Mouse (Mus musculus): ENCODE measurements at regions not wholly inside any gene's neighbourhood (a gene's known extent, or its start where the extent isn't known, plus 50 kb on each side); places are given as distances from the start of the nearest gene placed in this dataset.

- Histone ChIP-seq H3K27me3 (ENCODE audit: control insufficient read depth, insufficient read depth, low read length) (no peaks in the 10 kb centered on the region), H3K9me3 (replicated peaks; ENCODE audit: control insufficient read depth, low read length) (no peaks in the 10 kb centered on the region), H3K36me3 (replicated peaks; ENCODE audit: control insufficient read depth, insufficient read depth, low read depth, low read length) (no peaks in the 10 kb centered on the region), H3K4me2 (ENCODE audit: low read depth, low read length) (no peak overlapping the region), H3K27ac (replicated peaks; ENCODE audit: low read depth, low read length) (no peak overlapping the region), H3K9ac (replicated peaks; ENCODE audit: low read length) (no peak overlapping the region), H3K4me3 (ENCODE audit: low read depth, low read length) (no peak overlapping the region), H3K4me1 (ENCODE audit: control insufficient read depth, insufficient read depth, low read length) (no peaks in the 10 kb centered on the region)
- DNase-seq (ENCODE audit: low spot score) (no peak), ATAC-seq (replicated peaks; ENCODE audit: insufficient number of reproducible peaks, low FRiP score, low TSS enrichment, low read depth) (no peak)
- 69% methylated on average over 2 of the region's 2 CpGs for WGBS
These were observed 116.2 kb upstream of the Tmem108 start for GRCm38 (mm10) chr9:103877851-103878250.

GRCm38 (mm10) chr9:103892827-103893226, 109.5 kb upstream of the Nphp3 start:
- Histone ChIP-seq H3K27ac (replicated peaks; ENCODE audit: low read depth, low read length) (no peak overlapping the region), H3K4me2 (ENCODE audit: low read depth, low read length) (no peak overlapping the region), H3K4me3 (ENCODE audit: low read depth, low read length) (no peak overlapping the region), H3K9me3 (replicated peaks; ENCODE audit: control insufficient read depth, low read length) (no peaks in the 10 kb centered on the region), H3K4me1 (ENCODE audit: control insufficient read depth, insufficient read depth, low read length) (no peaks in the 10 kb centered on the region), H3K9ac (replicated peaks; ENCODE audit: low read length) (no peak overlapping the region), H3K36me3 (replicated peaks; ENCODE audit: control insufficient read depth, insufficient read depth, low read depth, low read length) (no peaks in the 10 kb centered on the region), H3K27me3 (ENCODE audit: control insufficient read depth, insufficient read depth, low read length) (no peaks in the 10 kb centered on the region)
- WGBS, result 80% methylated on average over 4 of the region's 4 CpGs
- no peak for DNase-seq (ENCODE audit: low spot score)
- ATAC-seq (replicated peaks; ENCODE audit: insufficient number of reproducible peaks, low FRiP score, low TSS enrichment, low read depth), result no peak

GRCm38 (mm10) chr9:103894376-103894775, 108.0 kb upstream of the Nphp3 start:
- H3K4me1 ChIP-seq (ENCODE audit: control insufficient read depth, insufficient read depth, low read length), result no peaks in the 10 kb centered on the region
- ATAC-seq (replicated peaks; ENCODE audit: insufficient number of reproducible peaks, low FRiP score, low TSS enrichment, low read depth) (no peak), DNase-seq (ENCODE audit: low spot score) (no peak)
- no peak overlapping the region for H3K9ac ChIP-seq (replicated peaks; ENCODE audit: low read length)
- H3K27me3 ChIP-seq (ENCODE audit: control insufficient read depth, insufficient read depth, low read length), result no peaks in the 10 kb centered on the region
- no peak overlapping the region for H3K4me2 ChIP-seq (ENCODE audit: low read depth, low read length)
- H3K9me3 ChIP-seq (replicated peaks; ENCODE audit: control insufficient read depth, low read length), result no peaks in the 10 kb centered on the region
- H3K36me3 ChIP-seq (replicated peaks; ENCODE audit: control insufficient read depth, insufficient read depth, low read depth, low read length), result no peaks in the 10 kb centered on the region
- WGBS, result 90% methylated on average over 2 of the region's 2 CpGs
- H3K27ac ChIP-seq (replicated peaks; ENCODE audit: low read depth, low read length), result no peak overlapping the region
- H3K4me3 ChIP-seq (ENCODE audit: low read depth, low read length), result no peak overlapping the region

GRCm38 (mm10) chr9:103899311-103899710, 103.0 kb upstream of the Nphp3 start:
- DNase-seq (ENCODE audit: low spot score) (no peak), ATAC-seq (replicated peaks; ENCODE audit: insufficient number of reproducible peaks, low FRiP score, low TSS enrichment, low read depth) (no peak)
- no peaks in the 10 kb centered on the region for H3K36me3 ChIP-seq (replicated peaks; ENCODE audit: control insufficient read depth, insufficient read depth, low read depth, low read length)
- no peak overlapping the region for H3K27ac ChIP-seq (replicated peaks; ENCODE audit: low read depth, low read length)
- no peaks in the 10 kb centered on the region for H3K27me3 ChIP-seq (ENCODE audit: control insufficient read depth, insufficient read depth, low read length)
- no peak overlapping the region for H3K9ac ChIP-seq (replicated peaks; ENCODE audit: low read length)
- H3K4me1 ChIP-seq (ENCODE audit: control insufficient read depth, insufficient read depth, low read length), result no peaks in the 10 kb centered on the region
- no peak overlapping the region for H3K4me2 ChIP-seq (ENCODE audit: low read depth, low read length)
- H3K9me3 ChIP-seq (replicated peaks; ENCODE audit: control insufficient read depth, low read length), result no peaks in the 10 kb centered on the region
- 83% methylated on average over 2 of the region's 2 CpGs for WGBS
- no peak overlapping the region for H3K4me3 ChIP-seq (ENCODE audit: low read depth, low read length)

- no peak for ATAC-seq (replicated peaks; ENCODE audit: insufficient number of reproducible peaks, low FRiP score, low TSS enrichment, low read depth)
- no peak for DNase-seq (ENCODE audit: low spot score)
- H3K36me3 ChIP-seq (replicated peaks; ENCODE audit: control insufficient read depth, insufficient read depth, low read depth, low read length), result no peaks in the 10 kb centered on the region
- H3K4me3 ChIP-seq (ENCODE audit: low read depth, low read length), result no peak overlapping the region
- no peaks in the 10 kb centered on the region for H3K27me3 ChIP-seq (ENCODE audit: control insufficient read depth, insufficient read depth, low read length)
- WGBS, result 87% methylated on average over 2 of the region's 2 CpGs
- H3K4me1 ChIP-seq (ENCODE audit: control insufficient read depth, insufficient read depth, low read length), result no peaks in the 10 kb centered on the region
- H3K27ac ChIP-seq (replicated peaks; ENCODE audit: low read depth, low read length), result no peak overlapping the region
- no peak overlapping the region for H3K9ac ChIP-seq (replicated peaks; ENCODE audit: low read length)
- no peak overlapping the region for H3K4me2 ChIP-seq (ENCODE audit: low read depth, low read length)
- H3K9me3 ChIP-seq (replicated peaks; ENCODE audit: control insufficient read depth, low read length), result no peaks in the 10 kb centered on the region
These were observed 91.0 kb upstream of the Nphp3 start for GRCm38 (mm10) chr9:103911347-103911746.

GRCm38 (mm10) chr9:103915126-103915525, 87.2 kb upstream of the Nphp3 start:
- Histone ChIP-seq H3K27ac (replicated peaks; ENCODE audit: low read depth, low read length) (no peak overlapping the region), H3K27me3 (ENCODE audit: control insufficient read depth, insufficient read depth, low read length) (no peaks in the 10 kb centered on the region), H3K9ac (replicated peaks; ENCODE audit: low read length) (no peak overlapping the region), H3K4me1 (ENCODE audit: control insufficient read depth, insufficient read depth, low read length) (no peaks in the 10 kb centered on the region), H3K4me2 (ENCODE audit: low read depth, low read length) (no peak overlapping the region), H3K4me3 (ENCODE audit: low read depth, low read length) (no peak overlapping the region), H3K36me3 (replicated peaks; ENCODE audit: control insufficient read depth, insufficient read depth, low read depth, low read length) (no peaks in the 10 kb centered on the region), H3K9me3 (replicated peaks; ENCODE audit: control insufficient read depth, low read length) (no peaks in the 10 kb centered on the region)
- DNase-seq (ENCODE audit: low spot score) (no peak), ATAC-seq (replicated peaks; ENCODE audit: insufficient number of reproducible peaks, low FRiP score, low TSS enrichment, low read depth) (no peak)
- 92% methylated on average over 4 of the region's 4 CpGs for WGBS

GRCm38 (mm10) chr9:103917771-103918170, 84.6 kb upstream of the Nphp3 start:
- ATAC-seq (replicated peaks; ENCODE audit: insufficient number of reproducible peaks, low FRiP score, low TSS enrichment, low read depth) (no peak), DNase-seq (ENCODE audit: low spot score) (no peak)
- Histone ChIP-seq H3K27ac (replicated peaks; ENCODE audit: low read depth, low read length) (no peak overlapping the region), H3K4me3 (ENCODE audit: low read depth, low read length) (no peak overlapping the region), H3K4me2 (ENCODE audit: low read depth, low read length) (no peak overlapping the region), H3K27me3 (ENCODE audit: control insufficient read depth, insufficient read depth, low read length) (no peaks in the 10 kb centered on the region), H3K9ac (replicated peaks; ENCODE audit: low read length) (no peak overlapping the region), H3K36me3 (replicated peaks; ENCODE audit: control insufficient read depth, insufficient read depth, low read depth, low read length) (no peaks in the 10 kb centered on the region), H3K4me1 (ENCODE audit: control insufficient read depth, insufficient read depth, low read length) (no peaks in the 10 kb centered on the region), H3K9me3 (replicated peaks; ENCODE audit: control insufficient read depth, low read length) (no peaks in the 10 kb centered on the region)
- WGBS, result 93% methylated on average over 6 of the region's 6 CpGs

- WGBS, result 92% methylated on average over 5 of the region's 5 CpGs
- Histone ChIP-seq H3K36me3 (replicated peaks; ENCODE audit: control insufficient read depth, insufficient read depth, low read depth, low read length) (no peaks in the 10 kb centered on the region), H3K9ac (replicated peaks; ENCODE audit: low read length) (no peak overlapping the region), H3K9me3 (replicated peaks; ENCODE audit: control insufficient read depth, low read length) (no peaks in the 10 kb centered on the region), H3K27ac (replicated peaks; ENCODE audit: low read depth, low read length) (no peak overlapping the region), H3K4me1 (ENCODE audit: control insufficient read depth, insufficient read depth, low read length) (no peaks in the 10 kb centered on the region), H3K27me3 (ENCODE audit: control insufficient read depth, insufficient read depth, low read length) (no peaks in the 10 kb centered on the region), H3K4me3 (ENCODE audit: low read depth, low read length) (no peak overlapping the region), H3K4me2 (ENCODE audit: low read depth, low read length) (no peak overlapping the region)
- ATAC-seq (replicated peaks; ENCODE audit: insufficient number of reproducible peaks, low FRiP score, low TSS enrichment, low read depth) (no peak), DNase-seq (ENCODE audit: low spot score) (no peak)
These were observed 80.0 kb upstream of the Nphp3 start for GRCm38 (mm10) chr9:103922356-103922755.

Measured in embryonic facial prominence, embryonic 11.5 days (tissue).